Mouse (Mus musculus): ENCODE results near the gene Xbp1.
"Not testable (repeated sequence)": the region's sequence is repeated elsewhere in the genome, so short reads cannot be mapped to it uniquely, and the experiment has no call there.

The Xbp1 gene

GRCm38 (mm10) chr11:5528841-5529240, 8.4 kb downstream of the Xbp1 start:
- in situ Hi-C loops (cut with MboI): no loop called here

- in situ Hi-C loops (cut with MboI): no loop called here
Measured at GRCm38 (mm10) chr11:5530172-5530571, 9.7 kb downstream of the Xbp1 start.

- in situ Hi-C loops (cut with MboI): no loop called here
Measured at GRCm38 (mm10) chr11:5530717-5531116, 10.3 kb downstream of the Xbp1 start.

GRCm38 (mm10) chr11:5533108-5533507, 12.6 kb downstream of the Xbp1 start:
- in situ Hi-C loops (cut with MboI): no loop called here

- in situ Hi-C loops (cut with MboI): not testable (repeated sequence)
Measured at GRCm38 (mm10) chr11:5537454-5537853, 17.0 kb downstream of the Xbp1 start.

GRCm38 (mm10) chr11:5540331-5540730, 19.9 kb downstream of the Xbp1 start:
- in situ Hi-C loops (cut with MboI): no loop called here

GRCm38 (mm10) chr11:5541230-5541798, 20.9 kb downstream of the Xbp1 start:
- in situ Hi-C loops (cut with MboI): no loop called here

- in situ Hi-C loops (cut with MboI): no loop called here
Measured at GRCm38 (mm10) chr11:5541799-5542481, 21.5 kb downstream of the Xbp1 start, which contains the start of gene Ccdc117. TSS of gene Ccdc117 (minus strand) at chr11:5542187.

- in situ Hi-C loops (cut with MboI): no loop called here
Measured at GRCm38 (mm10) chr11:5542482-5543185, 22.2 kb downstream of the Xbp1 start.

- in situ Hi-C loops (cut with MboI): no loop called here
Measured at GRCm38 (mm10) chr11:5543281-5543680, 22.8 kb downstream of the Xbp1 start.

- in situ Hi-C loops (cut with MboI): not testable (repeated sequence)
Measured at GRCm38 (mm10) chr11:5544709-5545108, 24.2 kb downstream of the Xbp1 start.

- in situ Hi-C loops (cut with MboI): no loop called here
Measured at GRCm38 (mm10) chr11:5545457-5545856, 25.0 kb downstream of the Xbp1 start.

- in situ Hi-C loops (cut with MboI): no loop called here
Measured at GRCm38 (mm10) chr11:5546693-5547092, 26.2 kb downstream of the Xbp1 start.

- in situ Hi-C loops (cut with MboI): no loop called here
Measured at GRCm38 (mm10) chr11:5551430-5551829, 31.0 kb downstream of the Xbp1 start.

GRCm38 (mm10) chr11:5551931-5552330, 31.5 kb downstream of the Xbp1 start:
- in situ Hi-C loops (cut with MboI): no loop called here

GRCm38 (mm10) chr11:5560273-5560672, 39.8 kb downstream of the Xbp1 start:
- in situ Hi-C loops (cut with MboI): no loop called here

- in situ Hi-C loops (cut with MboI): no loop called here
Measured at GRCm38 (mm10) chr11:5562625-5563268, 42.3 kb downstream of the Xbp1 start.

- in situ Hi-C loops (cut with MboI): no loop called here
Measured at GRCm38 (mm10) chr11:5563898-5564297, 43.4 kb downstream of the Xbp1 start.

GRCm38 (mm10) chr11:5565596-5565995, 45.1 kb downstream of the Xbp1 start:
- in situ Hi-C loops (cut with MboI): no loop called here

- in situ Hi-C loops (cut with MboI): no loop called here
Measured at GRCm38 (mm10) chr11:5566506-5566905, 46.0 kb downstream of the Xbp1 start.

GRCm38 (mm10) chr11:5567654-5568053, 47.2 kb downstream of the Xbp1 start:
- in situ Hi-C loops (cut with MboI): no loop called here

- in situ Hi-C loops (cut with MboI): no loop called here
Measured at GRCm38 (mm10) chr11:5568082-5568481, 47.6 kb downstream of the Xbp1 start.

GRCm38 (mm10) chr11:5569474-5569873, 49.0 kb downstream of the Xbp1 start, which contains the start of gene Ankrd36:
TSS of gene Ankrd36 (plus strand) at chr11:5569684.
- in situ Hi-C loops (cut with MboI): no loop called here

Data from mature B cell (primary cell).